Mouse (Mus musculus) midbrain, embryonic 11.5 days (tissue): ENCODE measurements at regions not wholly inside any gene's neighbourhood (a gene's known extent, or its start where the extent isn't known, plus 50 kb on each side); places are given as distances from the start of the nearest gene placed in this dataset.
A peak's percentile ranks its signal among the peaks of the same experiment; 100 is the strongest.

Source experiments
- ATAC-seq: fragments of 200-750 bp; cut with Nextera tagmentation; 2 replicates; pipeline ENCODE4 v1.8.0; 2017; ENCODE audit warnings: moderate TSS enrichment, moderate library complexity; ENCODE audit not compliant: low FRiP score
- DNase-seq: peaks from one replicate; pipeline ENCODE4 v3.0.0; 2015; ENCODE audit warnings: low spot score; ENCODE audit errors: missing footprints
- H3K27ac ChIP-seq: fragments of 300-500 bp; sonication (generic); 2 replicates; pipeline ENCODE4 v1.5.1; 2014; ENCODE audit warnings: low read depth, low read length
- H3K27me3 ChIP-seq: fragments of 300-500 bp; sonication (generic); 2 replicates; pipeline ENCODE4 v1.6.1; 2014; ENCODE audit warnings: mild to moderate bottlenecking, low read length, moderate library complexity, mixed read lengths; ENCODE audit not compliant: control insufficient read depth, insufficient read depth
- H3K36me3 ChIP-seq: fragments of 300-500 bp; sonication (generic); 2 replicates; pipeline ENCODE4 v1.6.1; 2014; ENCODE audit warnings: mild to moderate bottlenecking, low read length, moderate library complexity, mixed read lengths; ENCODE audit not compliant: control insufficient read depth, insufficient read depth
- H3K4me1 ChIP-seq: fragments of 300-500 bp; sonication (generic); 2 replicates; pipeline ENCODE4 v1.6.1; 2014; ENCODE audit warnings: low read length; ENCODE audit not compliant: control insufficient read depth, insufficient read depth
- H3K4me2 ChIP-seq: fragments of 300-500 bp; sonication (generic); 2 replicates; pipeline ENCODE4 v1.6.1; 2014; ENCODE audit warnings: mild to moderate bottlenecking, moderate library complexity
- H3K4me3 ChIP-seq: fragments of 300-500 bp; sonication (generic); 2 replicates; pipeline ENCODE4 v1.5.1; 2014; ENCODE audit warnings: low read depth, low read length
- H3K9ac ChIP-seq: fragments of 300-500 bp; sonication (generic); 2 replicates; pipeline ENCODE4 v1.6.1; 2014; ENCODE audit warnings: low read length
- H3K9me3 ChIP-seq: fragments of 300-500 bp; sonication (generic); 2 replicates; pipeline ENCODE4 v1.6.1; 2016; ENCODE audit warnings: low read length; ENCODE audit not compliant: control insufficient read depth
- WGBS: fragments of 180-500 bp; shearing (Covaris S2); extraction: QIAGEN DNeasy Blood & Tissue Kit; methylation state at CpG from one replicate; pipeline ENCODE4 v1.1.7; 2014; 5-methylcytosine and 5-hydroxymethylcytosine counted together

DNA sequence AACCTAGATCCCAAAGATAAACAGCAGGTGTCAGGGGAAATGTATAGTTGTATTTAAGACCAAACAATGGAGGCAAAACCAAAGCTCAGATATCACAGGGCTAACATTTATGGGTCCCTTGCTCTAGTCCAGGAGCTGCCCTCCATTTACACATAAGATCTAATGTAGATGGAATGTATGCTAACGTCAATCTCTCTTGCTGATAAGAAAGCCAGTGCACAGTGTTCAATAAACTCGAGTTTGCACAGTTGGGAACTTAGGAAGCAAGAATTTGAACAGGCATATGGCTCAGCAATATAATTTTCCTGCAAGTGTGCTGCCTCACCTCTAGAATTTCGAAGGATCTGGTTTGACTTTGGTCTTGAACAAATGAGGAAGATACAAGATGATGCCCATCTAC is 620.9 kb upstream of the Tenm4 start:
- H3K9ac ChIP-seq: no peak overlapping the region
- no peak overlapping the region for H3K4me3 ChIP-seq
- H3K36me3 ChIP-seq: no peaks in the 10 kb centered on the region
- peak; percentile 44 for DNase-seq
- H3K9me3 ChIP-seq: no peaks in the 10 kb centered on the region
- H3K27me3 ChIP-seq: no peaks in the 10 kb centered on the region
- ATAC-seq: no peak
- no peak overlapping the region for H3K27ac ChIP-seq
- WGBS: 75% methylated on average over 3 of the region's 3 CpGs
- H3K4me1 ChIP-seq: no peaks in the 10 kb centered on the region
- no peak overlapping the region for H3K4me2 ChIP-seq

DNA sequence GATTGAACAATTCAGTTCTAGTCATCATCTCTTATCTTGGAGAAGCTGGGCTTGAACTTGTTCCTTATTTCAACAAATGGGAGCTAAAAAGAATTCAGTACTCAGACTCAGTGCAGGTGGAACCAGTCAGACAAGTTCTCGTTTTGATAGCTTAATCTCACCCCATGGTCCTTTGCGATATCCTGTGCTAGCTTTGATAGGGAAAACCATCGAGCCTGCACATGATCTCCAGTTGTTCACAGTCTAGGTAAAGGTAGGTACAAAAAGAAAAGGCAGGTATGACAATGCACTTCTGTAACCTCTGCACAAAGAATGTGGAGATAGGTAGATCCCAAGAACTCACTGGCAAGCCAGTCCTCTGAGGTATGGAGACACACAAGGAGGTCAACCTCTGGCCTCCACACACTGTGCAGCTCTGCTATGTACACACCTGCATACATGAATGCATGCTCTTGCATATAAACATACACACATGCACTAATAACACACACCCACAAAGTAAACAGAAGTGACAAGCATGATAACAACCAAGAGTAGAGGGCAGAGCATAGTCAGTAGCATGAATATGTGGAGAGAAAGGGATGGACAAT is 619.2 kb upstream of the Tenm4 start:
- no peaks in the 10 kb centered on the region for H3K4me1 ChIP-seq
- no peaks in the 10 kb centered on the region for H3K36me3 ChIP-seq
- WGBS: 78% methylated on average over 3 of the region's 3 CpGs
- H3K4me3 ChIP-seq: no peak overlapping the region
- no peak for ATAC-seq
- no peak overlapping the region for H3K4me2 ChIP-seq
- H3K9ac ChIP-seq: no peak overlapping the region
- no peaks in the 10 kb centered on the region for H3K27me3 ChIP-seq
- H3K9me3 ChIP-seq: no peaks in the 10 kb centered on the region
- no peak overlapping the region for H3K27ac ChIP-seq
- DNase-seq: peak; percentile 31

DNA sequence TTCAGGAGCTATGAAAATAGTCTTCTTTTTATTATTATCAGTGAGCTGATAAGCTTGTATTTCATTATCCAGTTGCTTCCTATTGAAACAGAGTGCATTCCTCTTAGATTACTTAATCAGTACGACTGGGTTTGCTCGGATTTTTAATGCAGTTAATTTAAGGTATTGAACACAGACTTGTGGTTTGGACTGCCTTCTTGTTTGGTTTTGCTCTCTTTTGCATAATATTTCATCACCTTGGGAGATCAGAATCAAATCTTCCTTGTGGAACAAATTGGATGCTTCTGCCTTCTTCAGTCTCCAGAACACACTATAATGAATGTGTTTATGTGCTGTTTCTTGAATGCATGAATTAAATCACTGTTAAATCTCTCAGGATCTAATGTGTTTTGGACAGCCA is 612.5 kb upstream of the Tenm4 start:
- Histone ChIP-seq H3K36me3 (no peaks in the 10 kb centered on the region), H3K27ac (no peak overlapping the region), H3K27me3 (no peaks in the 10 kb centered on the region), H3K4me3 (no peak overlapping the region), H3K4me2 (no peak overlapping the region), H3K9me3 (no peaks in the 10 kb centered on the region), H3K9ac (no peak overlapping the region), H3K4me1 (no peaks in the 10 kb centered on the region)
- DNase-seq: peak; percentile 23
- ATAC-seq: no peak
- 81% methylated on average over 2 of the region's 2 CpGs for WGBS

DNA sequence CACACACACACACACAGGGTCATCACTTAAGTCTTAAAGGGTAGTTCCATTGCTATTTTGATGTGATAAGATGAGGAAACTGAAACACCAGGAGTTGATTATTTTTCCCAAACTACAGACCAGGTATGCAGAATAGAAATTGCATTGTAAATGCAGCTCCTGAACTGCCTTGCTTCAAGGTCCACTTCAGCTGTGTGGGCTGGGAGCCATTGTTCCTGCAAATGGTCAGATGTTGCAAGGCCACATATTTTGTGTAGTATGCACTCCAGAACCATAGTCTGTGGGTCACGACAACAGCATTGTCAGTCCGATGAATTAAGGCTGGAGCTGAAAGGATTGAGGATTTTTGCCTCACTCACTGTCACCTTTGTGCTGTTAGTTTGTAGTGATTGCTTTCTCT is 592.4 kb upstream of the Tenm4 start:
- Histone ChIP-seq H3K9ac (no peak overlapping the region), H3K4me3 (no peak overlapping the region), H3K27me3 (no peaks in the 10 kb centered on the region), H3K9me3 (no peaks in the 10 kb centered on the region), H3K36me3 (no peaks in the 10 kb centered on the region), H3K4me2 (no peak overlapping the region), H3K4me1 (no peaks in the 10 kb centered on the region), H3K27ac (no peak overlapping the region)
- DNase-seq (no peak), ATAC-seq (no peak)
- 86% methylated on average over 2 of the region's 2 CpGs for WGBS

DNA sequence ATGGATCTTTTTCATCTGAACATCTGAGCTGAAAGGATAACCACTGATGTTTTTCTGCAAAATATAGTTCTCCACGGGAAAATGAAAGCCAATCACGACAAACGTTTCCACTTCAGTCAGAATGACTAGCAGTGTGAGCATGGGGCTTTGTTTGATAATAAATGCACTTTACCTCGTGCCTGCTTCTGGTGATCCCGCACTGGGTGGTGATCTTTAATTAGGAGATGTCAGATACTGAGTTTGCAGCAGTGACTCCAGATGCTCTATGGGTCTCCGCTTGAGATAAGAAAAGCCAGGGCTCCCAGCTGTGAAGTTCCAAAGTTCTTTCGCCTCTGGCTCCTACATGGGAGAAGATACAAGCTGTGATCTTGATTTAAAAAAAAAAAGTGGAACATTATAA is 589.7 kb upstream of the Tenm4 start:
- no peaks in the 10 kb centered on the region for H3K4me1 ChIP-seq
- H3K4me3 ChIP-seq: no peak overlapping the region
- H3K9me3 ChIP-seq: no peaks in the 10 kb centered on the region
- H3K4me2 ChIP-seq: no peak overlapping the region
- DNase-seq (no peak), ATAC-seq (no peak)
- H3K27me3 ChIP-seq: no peaks in the 10 kb centered on the region
- 68% methylated on average over 7 of the region's 7 CpGs for WGBS
- H3K9ac ChIP-seq: no peak overlapping the region
- H3K36me3 ChIP-seq: no peaks in the 10 kb centered on the region
- H3K27ac ChIP-seq: no peak overlapping the region

DNA sequence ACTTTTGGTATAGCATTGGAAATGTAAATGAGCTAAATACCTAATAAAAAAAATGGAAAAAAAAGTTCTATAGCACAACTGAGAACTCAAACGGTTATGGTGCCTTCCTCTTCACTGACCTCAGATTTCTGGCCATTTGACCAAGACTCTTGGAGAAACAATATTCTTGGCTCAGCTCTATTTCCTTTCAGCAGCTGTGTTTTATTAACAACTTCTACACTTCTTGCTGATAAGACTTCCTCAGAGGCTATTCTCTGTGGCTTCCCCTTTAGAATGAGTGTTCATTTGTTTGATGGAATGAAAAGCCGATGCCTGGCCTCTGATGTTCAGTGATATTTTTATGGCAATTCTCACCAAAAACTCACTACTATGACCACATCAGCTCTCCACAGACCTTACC is 572.7 kb upstream of the Tenm4 start:
- DNase-seq (no peak), ATAC-seq (no peak)
- H3K27ac ChIP-seq: no peak overlapping the region
- 83% methylated on average over 2 of the region's 2 CpGs for WGBS
- no peaks in the 10 kb centered on the region for H3K9me3 ChIP-seq
- no peak overlapping the region for H3K4me2 ChIP-seq
- no peaks in the 10 kb centered on the region for H3K4me1 ChIP-seq
- H3K27me3 ChIP-seq: no peaks in the 10 kb centered on the region
- H3K36me3 ChIP-seq: no peaks in the 10 kb centered on the region
- H3K9ac ChIP-seq: no peak overlapping the region
- no peak overlapping the region for H3K4me3 ChIP-seq

DNA sequence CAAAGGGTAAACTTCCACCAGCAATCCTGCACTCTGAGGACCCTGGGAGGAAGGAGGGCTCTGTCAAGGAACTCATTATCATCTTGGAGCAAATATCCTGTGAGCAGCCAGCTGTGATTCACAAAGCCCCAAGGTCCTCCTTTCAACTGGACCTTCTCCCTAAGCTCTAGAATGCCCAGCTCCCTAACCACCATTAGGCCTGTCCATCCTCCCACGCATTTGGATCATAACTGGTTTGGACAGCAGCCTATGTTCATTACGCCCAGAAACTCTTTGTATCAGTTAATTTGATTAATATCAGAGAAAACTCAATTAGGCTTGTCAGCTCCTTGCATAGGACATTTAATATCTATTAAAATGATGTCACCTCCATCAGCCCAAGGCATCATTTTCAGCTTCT is 557.3 kb upstream of the Tenm4 start:
- no peak overlapping the region for H3K4me3 ChIP-seq
- 85% methylated on average over 2 of the region's 2 CpGs for WGBS
- no peak for DNase-seq
- H3K27me3 ChIP-seq: no peaks in the 10 kb centered on the region
- H3K36me3 ChIP-seq: no peaks in the 10 kb centered on the region
- no peak overlapping the region for H3K4me2 ChIP-seq
- H3K4me1 ChIP-seq: no peaks in the 10 kb centered on the region
- no peak overlapping the region for H3K9ac ChIP-seq
- no peak for ATAC-seq
- no peak overlapping the region for H3K27ac ChIP-seq
- H3K9me3 ChIP-seq: no peaks in the 10 kb centered on the region

DNA sequence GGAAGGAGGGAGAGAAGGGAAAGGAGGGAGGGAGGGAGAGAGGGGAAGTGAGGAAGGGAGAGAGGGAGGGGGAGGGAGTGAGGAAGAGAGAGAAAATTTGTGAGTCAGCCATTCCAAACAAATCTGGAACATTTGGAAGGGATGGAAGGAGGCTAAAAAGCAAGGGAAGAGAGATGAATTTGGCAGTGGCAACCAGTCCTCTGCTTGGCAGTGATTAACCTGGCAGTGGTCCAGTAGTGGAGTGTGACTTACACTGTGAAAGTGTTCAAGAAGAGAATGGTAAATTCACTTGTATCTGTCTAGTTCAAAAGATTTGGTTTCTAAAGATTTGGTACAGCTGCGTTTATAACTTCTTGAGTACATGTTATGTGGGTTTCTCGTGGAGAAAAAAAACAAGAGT is 553.7 kb upstream of the Tenm4 start:
- DNase-seq (peak; percentile 2), ATAC-seq (no peak)
- H3K4me1 ChIP-seq: no peaks in the 10 kb centered on the region
- no peaks in the 10 kb centered on the region for H3K9me3 ChIP-seq
- no peak overlapping the region for H3K4me3 ChIP-seq
- no peaks in the 10 kb centered on the region for H3K27me3 ChIP-seq
- H3K36me3 ChIP-seq: no peaks in the 10 kb centered on the region
- WGBS: 87% methylated on average over 2 of the region's 2 CpGs
- no peak overlapping the region for H3K4me2 ChIP-seq
- no peak overlapping the region for H3K27ac ChIP-seq
- H3K9ac ChIP-seq: no peak overlapping the region

DNA sequence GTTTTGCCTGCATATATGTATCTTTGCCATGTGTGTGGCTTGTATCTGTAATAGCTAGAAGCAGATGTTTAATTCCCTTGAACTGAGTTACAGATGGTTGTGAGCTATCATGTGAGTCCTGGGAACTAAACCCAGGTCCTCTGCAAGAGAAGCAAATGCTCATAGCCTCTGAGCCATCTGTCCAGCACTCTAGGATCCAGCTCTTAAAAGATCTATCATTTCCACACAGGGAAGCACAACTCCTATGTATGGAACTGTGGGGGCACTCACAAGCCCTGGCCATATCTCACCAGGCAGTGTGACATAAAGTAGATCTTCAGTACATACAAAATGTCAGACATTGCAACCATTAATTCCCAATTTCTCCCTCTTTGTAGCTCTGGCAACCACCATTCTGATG is 552.9 kb upstream of the Tenm4 start:
- Histone ChIP-seq H3K9ac (no peak overlapping the region), H3K4me2 (no peak overlapping the region), H3K9me3 (no peaks in the 10 kb centered on the region), H3K27ac (no peak overlapping the region), H3K4me1 (no peaks in the 10 kb centered on the region), H3K4me3 (no peak overlapping the region), H3K36me3 (no peaks in the 10 kb centered on the region), H3K27me3 (no peaks in the 10 kb centered on the region)
- DNase-seq: no peak
- ATAC-seq: no peak

DNA sequence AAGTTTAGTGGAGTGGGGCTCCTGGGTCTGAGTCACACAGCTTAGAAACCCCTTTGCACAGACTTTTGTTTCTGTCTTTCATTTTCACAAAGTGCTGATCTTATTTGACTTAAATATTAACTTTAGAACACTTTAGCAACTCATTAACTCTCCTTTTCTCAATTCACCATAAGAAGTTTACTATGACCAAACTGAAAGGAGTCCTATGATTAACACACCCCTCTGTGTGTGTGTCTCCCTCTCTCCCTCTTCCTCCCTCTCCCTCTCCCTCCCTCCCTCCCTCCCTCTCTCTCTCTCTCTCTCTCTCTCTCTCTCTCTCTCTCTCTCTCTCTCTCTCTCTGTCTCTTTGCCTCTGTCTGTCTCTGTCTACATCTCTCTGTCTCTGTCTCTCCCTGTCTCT is 551.0 kb upstream of the Tenm4 start:
- ATAC-seq: no peak
- no peak for DNase-seq
- Histone ChIP-seq H3K4me1 (no peaks in the 10 kb centered on the region), H3K9me3 (no peaks in the 10 kb centered on the region), H3K4me3 (no peak overlapping the region), H3K4me2 (no peak overlapping the region), H3K27me3 (no peaks in the 10 kb centered on the region), H3K9ac (no peak overlapping the region), H3K27ac (no peak overlapping the region), H3K36me3 (no peaks in the 10 kb centered on the region)
